Mouse (Mus musculus) CD4-positive, CD25-positive, alpha-beta regulatory T cell, adult 2 months (primary cell): Measurements from ENCODE around the gene Cblc.
"Not testable (repeated sequence)": the region's sequence is repeated elsewhere in the genome, so short reads cannot be mapped to it uniquely, and the experiment has no call there.

Source experiments
- DNase-seq: peaks from one replicate; pipeline ENCODE4 v3.0.0-alpha.2; 2012; ENCODE audit warnings: low read depth, low spot score

Gene Cblc

DNA sequence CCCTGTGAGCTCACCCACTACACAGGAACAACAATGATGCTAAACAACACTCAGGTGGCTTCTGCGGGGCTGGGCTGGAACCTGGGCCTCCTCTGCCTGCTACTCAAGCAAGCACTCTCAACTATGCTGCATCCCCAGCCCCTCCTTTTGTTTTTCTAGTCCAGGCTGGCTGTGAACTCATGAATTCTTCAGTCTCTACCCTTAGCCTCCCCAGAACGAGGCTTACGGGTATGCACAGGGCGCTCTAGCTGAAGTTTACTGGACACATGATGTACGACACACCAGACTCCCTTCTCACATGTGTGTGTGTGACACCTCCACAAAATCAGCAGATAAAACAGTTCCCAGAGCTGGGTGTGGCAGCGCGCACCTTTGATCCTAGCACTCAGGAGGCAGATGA lies 22.3 kb upstream of the Cblc start:
- peak; percentile 39 for DNase-seq

DNA sequence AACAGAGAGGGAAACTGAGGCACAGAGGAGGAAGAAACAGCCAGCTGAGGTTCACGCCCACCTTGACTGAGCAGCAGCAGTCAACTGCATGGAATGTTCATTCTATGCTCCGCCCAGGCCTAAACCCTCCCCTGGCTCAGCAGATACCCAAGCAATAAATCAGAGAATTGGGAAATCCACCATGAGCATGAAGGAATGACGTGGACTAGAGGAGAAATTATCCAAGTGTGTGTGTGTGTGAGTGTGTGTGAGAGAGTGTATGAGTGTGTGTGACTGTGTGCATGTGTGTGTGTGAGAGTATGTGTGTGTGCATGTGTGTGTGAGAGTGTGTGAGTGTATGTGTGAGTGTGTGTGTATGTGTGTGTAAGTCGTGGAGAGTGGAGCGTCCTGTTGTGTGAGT lies 21.8 kb upstream of the Cblc start:
- no peak for DNase-seq

GRCm38 (mm10) chr7:19817382-19818105 lies 20.9 kb upstream of the Cblc start:
- peak; percentile 94 for DNase-seq

- peak; percentile 75 for DNase-seq
These were observed 19.7 kb upstream of the Cblc start for GRCm38 (mm10) chr7:19816224-19816771.

- peak; percentile 60 for DNase-seq
These were observed 19.0 kb upstream of the Cblc start for GRCm38 (mm10) chr7:19815296-19816223.

DNA sequence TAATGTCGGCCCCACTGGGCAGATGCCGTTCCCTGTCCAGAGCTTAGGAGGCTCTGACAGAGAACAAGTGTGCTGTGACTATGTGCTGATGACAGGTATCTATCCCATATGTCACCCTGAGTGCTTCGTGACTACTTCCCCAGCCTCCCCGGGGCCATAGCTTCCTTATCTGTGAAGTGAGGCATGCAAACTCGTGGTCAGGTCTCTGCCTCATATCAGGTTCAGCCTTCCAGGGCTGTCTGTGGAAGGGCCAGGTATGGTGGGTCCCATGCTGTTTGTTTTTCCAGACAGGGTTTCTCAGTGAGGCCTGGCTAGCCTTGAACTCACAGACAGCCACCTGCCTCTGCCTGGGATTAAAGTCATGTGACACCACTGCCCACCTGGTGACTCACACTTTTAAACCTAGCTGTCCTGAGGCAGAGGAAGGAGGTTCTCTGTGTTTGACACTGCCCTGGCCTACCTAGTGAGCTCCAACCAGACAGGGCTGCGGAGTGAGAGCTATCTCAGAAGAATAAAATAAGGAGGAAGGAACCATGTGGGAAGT lies 17.0 kb upstream of the Cblc start:
- no peak for DNase-seq

GRCm38 (mm10) chr7:19813161-19813560 lies 16.6 kb upstream of the Cblc start:
- no peak for DNase-seq

DNA sequence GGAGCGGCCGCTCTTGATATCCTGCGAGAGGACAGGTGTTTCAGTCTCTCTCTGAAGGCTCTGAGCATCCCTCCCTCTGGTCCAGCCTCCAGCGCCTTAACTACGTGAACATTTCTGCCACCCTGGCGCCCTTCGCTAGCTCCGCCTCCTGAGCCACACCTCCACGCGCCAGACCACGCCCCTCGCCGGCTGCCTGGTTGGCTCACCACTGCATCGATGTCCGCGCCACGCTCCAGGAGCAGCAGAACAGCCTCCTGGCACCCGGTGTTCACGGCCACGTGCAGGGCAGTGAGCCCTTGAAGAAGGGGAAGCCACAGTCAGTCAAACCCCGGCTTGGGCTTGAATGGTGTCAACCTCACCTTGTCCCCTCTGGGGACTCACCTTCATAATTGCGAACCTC lies 14.5 kb upstream of the Cblc start:
- no peak for DNase-seq

GRCm38 (mm10) chr7:19809369-19809768 lies 12.8 kb upstream of the Cblc start:
- no peak for DNase-seq

GRCm38 (mm10) chr7:19806356-19806969 lies 9.9 kb upstream of the Cblc start:
- no peak for DNase-seq

DNA sequence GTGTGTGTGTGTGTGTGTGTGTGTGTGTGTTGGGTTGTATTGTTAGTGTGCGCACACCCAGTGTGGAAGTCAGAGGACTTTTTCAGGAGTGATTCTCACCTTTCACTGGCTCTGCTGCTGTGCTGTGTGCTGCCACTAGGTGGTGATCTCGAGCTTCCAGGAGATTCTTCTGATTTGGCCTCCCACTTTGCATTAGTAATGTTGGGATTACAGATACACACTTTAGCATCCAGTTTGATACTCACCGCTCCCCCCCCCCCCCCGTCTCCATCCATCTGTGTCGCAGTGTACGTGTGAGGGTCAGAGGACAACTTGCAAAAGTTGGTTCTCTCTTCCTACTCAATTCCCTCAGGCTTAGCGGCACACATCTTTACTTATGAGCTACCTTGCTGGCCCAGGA lies 6.4 kb upstream of the Cblc start:
- DNase-seq = peak; percentile 86

DNA sequence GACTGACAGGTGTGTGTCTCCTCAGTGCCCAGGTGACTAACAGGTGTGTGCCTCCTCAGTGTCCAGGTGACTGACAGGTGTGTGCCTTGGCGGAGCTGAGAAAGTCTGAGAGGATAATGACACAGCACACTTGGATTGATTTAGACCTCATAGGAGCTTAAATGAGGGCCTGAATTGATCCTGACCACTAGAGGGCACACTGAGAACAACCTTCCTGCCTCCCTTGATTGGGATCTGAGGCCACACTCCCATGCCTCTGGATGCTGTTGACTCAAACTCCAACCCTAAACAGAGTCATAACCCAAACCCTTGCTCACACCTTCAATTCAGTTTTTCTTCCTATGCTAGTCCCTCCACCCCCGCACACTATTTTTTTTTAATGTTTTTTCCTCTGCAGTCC lies 4.2 kb upstream of the Cblc start:
- DNase-seq = peak; percentile 77

- no peak for DNase-seq
These were observed 355 bp downstream of the Cblc start for GRCm38 (mm10) chr7:19796254-19796653.

- no peak for DNase-seq
These were observed 1.4 kb downstream of the Cblc start for GRCm38 (mm10) chr7:19795236-19795635.

- no peak for DNase-seq
These were observed 3.6 kb downstream of the Cblc start for GRCm38 (mm10) chr7:19792701-19793630.

- DNase-seq = not testable (repeated sequence)
These were observed 5.1 kb downstream of the Cblc start for GRCm38 (mm10) chr7:19791504-19791903.

- DNase-seq = peak; percentile 94
These were observed 6.7 kb downstream of the Cblc start for GRCm38 (mm10) chr7:19789904-19790347.

- no peak for DNase-seq
These were observed 10.6 kb downstream of the Cblc start for GRCm38 (mm10) chr7:19785874-19786458.

DNA sequence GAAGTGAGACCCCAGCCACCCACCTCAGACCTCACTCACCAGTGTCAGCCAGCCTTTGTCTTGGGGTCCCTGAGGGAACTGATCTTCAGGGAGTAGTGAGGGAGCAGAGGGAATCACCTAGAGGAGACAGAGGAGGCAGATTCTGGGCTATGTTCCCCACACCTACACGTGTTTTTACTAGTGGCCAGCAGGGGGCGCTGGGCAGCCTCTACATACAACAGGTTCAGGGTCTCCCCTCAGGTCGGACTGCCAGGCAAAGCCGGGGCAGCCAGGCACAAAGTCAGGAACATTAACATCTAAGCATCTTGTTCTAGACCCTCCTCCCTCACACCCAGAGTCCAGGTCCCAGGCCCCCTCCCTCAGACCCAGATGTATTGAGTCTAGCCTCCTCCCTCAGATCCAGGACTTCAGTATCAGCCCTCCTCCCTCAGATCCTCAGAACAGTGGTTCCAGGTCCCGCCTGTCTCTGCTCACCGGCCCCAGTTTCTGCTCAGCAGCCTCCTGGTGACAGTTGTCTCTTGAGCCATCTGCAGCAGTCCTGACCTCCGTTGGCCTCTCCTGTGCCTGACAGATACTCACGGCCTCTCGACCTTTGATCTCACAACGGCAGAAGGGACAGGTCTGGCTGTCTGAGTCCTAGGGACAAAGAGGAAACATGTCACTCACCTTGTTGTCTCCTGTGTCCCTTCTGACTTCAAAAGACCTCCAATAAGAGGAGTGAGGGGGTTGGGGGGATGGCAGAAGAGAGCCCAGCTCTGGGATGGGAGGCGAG lies 11.7 kb downstream of the Cblc start:
- DNase-seq = peak; percentile 58
